Mouse (Mus musculus) ES-E14 (cell line): ENCODE measurements around the gene Eef1a1. TPM values are rescaled to one million over a fixed set of nuclear protein-coding genes. Genes with fewer than 3 reads are reported as not detected.
A peak's percentile ranks its signal among the peaks of the same experiment; 100 is the strongest.

Experiments
- DNase-seq: peaks from one replicate; pipeline ENCODE4 v3.0.0-alpha.2; 2013; ENCODE audit warnings: low read depth, low spot score
- H3K27ac ChIP-seq: 2 replicates; pipeline ENCODE4 v1.5.1; 2012; ENCODE audit warnings: low read depth, mild to moderate bottlenecking, low read length, moderate library complexity, mixed read lengths; ENCODE audit not compliant: poor library complexity, insufficient read depth, severe bottlenecking
- H3K36me3 ChIP-seq: 2 replicates; pipeline ENCODE4 v1.6.1; 2012; ENCODE audit warnings: mild to moderate bottlenecking, low read length, moderate library complexity, mixed read lengths; ENCODE audit not compliant: control insufficient read depth, poor library complexity, insufficient read depth, severe bottlenecking
- H3K4me1 ChIP-seq, 2 experiments: fragments of 150-350 bp in 1 of 2; sonication (generic) in 1 of 2; 2 replicates each; pipeline ENCODE4 v1.6.1; 2012; ENCODE audit warnings: low read length in 2 of 2, mild to moderate bottlenecking in 1 of 2, mixed read lengths in 1 of 2; ENCODE audit not compliant: control insufficient read depth in 2 of 2, insufficient read depth in 2 of 2, poor library complexity in 1 of 2
- H3K4me3 ChIP-seq, 2 experiments: fragments of 150-350 bp in 1 of 2; sonication (generic) in 1 of 2; 2 replicates each; pipeline ENCODE4 v1.5.1; 2012; ENCODE audit warnings: low read length in 2 of 2, low read depth in 1 of 2, mild to moderate bottlenecking in 1 of 2, mixed read lengths in 1 of 2; ENCODE audit not compliant: insufficient read depth in 1 of 2, poor library complexity in 1 of 2, severe bottlenecking in 1 of 2
- H3K9ac ChIP-seq: 2 replicates; pipeline ENCODE4 v1.6.1; 2012; ENCODE audit warnings: low read depth, mild to moderate bottlenecking, low read length, mixed read lengths; ENCODE audit not compliant: poor library complexity, insufficient read depth, severe bottlenecking
- H3K9me3 ChIP-seq: fragments of 150-350 bp; sonication (generic); 2 replicates; pipeline ENCODE4 v1.6.1; 2012; ENCODE audit warnings: low read depth, mild to moderate bottlenecking, low read length; ENCODE audit not compliant: control insufficient read depth, insufficient read depth
- CHD2 ChIP-seq: IDR thresholded peaks from 2 replicates; pipeline ENCODE4 v1.6.1; 2014; ENCODE audit warnings: mild to moderate bottlenecking, low read depth, low read length, inconsistent platforms
- HCFC1 ChIP-seq: IDR thresholded peaks from 2 replicates; pipeline ENCODE4 v1.6.1; 2012; ENCODE audit warnings: low read length, inconsistent platforms, borderline replicate concordance; ENCODE audit not compliant: insufficient read depth
- MAFK ChIP-seq: IDR thresholded peaks from 2 replicates; pipeline ENCODE4 v1.6.1; 2014; ENCODE audit warnings: mild to moderate bottlenecking, low read depth, low read length, inconsistent platforms; ENCODE audit not compliant: insufficient read depth
- ZC3H11A ChIP-seq: IDR thresholded peaks from 2 replicates; pipeline ENCODE4 v1.6.1; 2012; ENCODE audit warnings: low read depth, mild to moderate bottlenecking, inconsistent platforms, low read length, borderline replicate concordance
- ZNF384 ChIP-seq: IDR thresholded peaks from 2 replicates; pipeline ENCODE4 v1.6.1; 2012; ENCODE audit warnings: low read depth, low read length, inconsistent platforms
- in situ Hi-C, 2 experiments: fragments of 600-800 bp; cut with MboI; formaldehyde crosslinking; loops; one replicate each; pipeline ENCODE4 v1.15.1; 2025; ENCODE audit warnings: low sequenced_read_pairs in 2 of 2, inconsistent platforms in 1 of 2; ENCODE audit not compliant: unreplicated experiment in 2 of 2
- total RNA-seq: library from RNA; depleted of rRNA; stranded (reverse); fragments of 300-350 nt; gene quantifications from 2 replicates; pipeline ENCODE4 v1.2.3, GENCODE M21; 2012; rRNA removed

The Eef1a1 gene
- total RNA-seq, 1 experiment: 10,869 TPM

GRCm38 (mm10) chr9:78429551-78429950 lies 59.4 kb downstream of the Eef1a1 start:
- no peaks in the 10 kb centered on the region for H3K36me3 ChIP-seq

GRCm38 (mm10) chr9:78428870-78429432 lies 60.0 kb downstream of the Eef1a1 start:
- Histone ChIP-seq H3K4me1 (no peaks in the 10 kb centered on the region; a peak in 1 of 4 replicates), H3K36me3 (no peaks in the 10 kb centered on the region), H3K4me3 (no peak overlapping the region), H3K9ac (no peak overlapping the region), H3K9me3 (no peaks in the 10 kb centered on the region), H3K27ac (no peak overlapping the region)
- in situ Hi-C loops: no loop called here
- no peak for DNase-seq
- TF ChIP-seq ZC3H11A (no peak), ZNF384 (no peak), HCFC1 (no peak)

More at GRCm38 (mm10) chr9:78429551-78429950, 59.4 kb downstream of the Eef1a1 start:
- H3K4me1 ChIP-seq: no peaks in the 10 kb centered on the region; a peak in 1 of 4 replicates
- no peaks in the 10 kb centered on the region for H3K9me3 ChIP-seq
- TF ChIP-seq HCFC1 (no peak), CHD2 (no peak), MAFK (no peak), ZC3H11A (no peak), ZNF384 (no peak)
- in situ Hi-C loops: no loop called here
- no peak overlapping the region for H3K4me3 ChIP-seq
- no peak overlapping the region for H3K9ac ChIP-seq
- H3K27ac ChIP-seq: peak overlapping the region; percentile 19; the same call in 1 of the 2 replicates
- DNase-seq: no peak

Other genes with a start within 250 kb of the Eef1a1 start
- gene Gm3776, start 232.0 kb downstream of the Eef1a1 start, total RNA-seq: not detected in 2 replicates
- not detected in 2 replicates for gene Gm10639, start 199.2 kb downstream of the Eef1a1 start, total RNA-seq
- gene Omt2a, start 174.4 kb downstream of the Eef1a1 start, total RNA-seq: 0.31 TPM in 1 of 2 replicates, not detected in the other
- gene Omt2b, start 161.6 kb downstream of the Eef1a1 start, total RNA-seq: not detected in 2 replicates
- gene Gsta2, start 133.4 kb downstream of the Eef1a1 start, total RNA-seq: not detected in 2 replicates
- 2,580 and 3,190 TPM in 2 replicates for gene Dppa5a, start 121.0 kb downstream of the Eef1a1 start, total RNA-seq
- 31.2 and 35.3 TPM in 2 replicates for gene Ooep, start 110.4 kb downstream of the Eef1a1 start, total RNA-seq
- gene Ddx43, start 93.4 kb downstream of the Eef1a1 start, total RNA-seq: 4.3 and 5.0 TPM in 2 replicates
- gene Cgas, start 45.9 kb downstream of the Eef1a1 start, total RNA-seq: 0.90 and 1.7 TPM in 2 replicates
- gene Mto1, start 40.9 kb downstream of the Eef1a1 start, total RNA-seq: 31.3 and 44.8 TPM in 2 replicates
- 0.45 and 1.6 TPM in 2 replicates for gene Gm17324, start 40.4 kb downstream of the Eef1a1 start, total RNA-seq
- gene Slc17a5, start 98.9 kb upstream of the Eef1a1 start, total RNA-seq: 7.6 and 10.0 TPM in 2 replicates
- 6.4 and 7.3 TPM in 2 replicates for gene Cd109, start 126.4 kb upstream of the Eef1a1 start, total RNA-seq